Mouse (Mus musculus): Measurements from ENCODE around the gene Kif6. TPM values are rescaled to one million over a fixed set of nuclear protein-coding genes. Genes with fewer than 3 reads are reported as not detected.

Kif6 gene
- polyA plus RNA-seq, 1 experiment from 2014 or later = 2.2 TPM

- H3K36me3 ChIP-seq (ENCODE audit: insufficient read depth, low read length) = no peaks in the 10 kb centered on the region
- no peak overlapping the region for H3K4me3 ChIP-seq (ENCODE audit: low read length)
- H3K4me1 ChIP-seq (ENCODE audit: insufficient read depth, low read length) = no peaks in the 10 kb centered on the region
Observed at GRCm38 (mm10) chr17:49892390-49892789, 277.5 kb downstream of the Kif6 start.

DNA sequence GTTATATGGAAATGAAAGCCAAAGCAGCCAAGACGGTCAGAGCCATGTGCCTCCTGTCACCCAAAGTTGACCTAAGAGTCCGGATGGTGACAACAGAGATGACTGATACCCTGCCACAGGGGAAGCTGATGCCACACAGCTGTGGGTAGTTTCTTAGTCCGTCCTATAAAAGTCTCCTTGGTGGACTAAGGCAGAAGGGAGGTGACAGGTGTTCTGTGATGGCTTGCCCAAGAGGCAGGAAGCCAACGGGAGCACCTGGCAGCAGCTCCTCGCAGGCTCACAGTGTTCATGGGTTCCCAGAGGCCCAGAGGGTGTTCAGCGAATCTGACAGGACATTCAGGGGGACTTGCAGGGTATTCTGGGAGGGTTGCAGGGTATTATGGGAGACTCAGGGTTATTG lies 279.5 kb downstream of the Kif6 start:
- Histone ChIP-seq H3K4me3 (ENCODE audit: low read length) (no peak overlapping the region), H3K27me3 (ENCODE audit: insufficient read depth, low read length) (no peaks in the 10 kb centered on the region), H3K36me3 (ENCODE audit: insufficient read depth, low read length) (no peaks in the 10 kb centered on the region), H3K4me1 (ENCODE audit: insufficient read depth, low read length) (no peaks in the 10 kb centered on the region), H3K4me2 (replicated peaks; ENCODE audit: low read depth, low read length) (no peak overlapping the region), H3K27ac (ENCODE audit: low read length) (no peak overlapping the region), H3K9ac (replicated peaks; ENCODE audit: low read length) (no peak overlapping the region), H3K9me3 (ENCODE audit: low read length) (no peaks in the 10 kb centered on the region)
- WGBS = 64% methylated on average over 6 of the region's 6 CpGs
- ATAC-seq (ENCODE audit: low FRiP score, low TSS enrichment) = no peak

More at GRCm38 (mm10) chr17:49892390-49892789, 277.5 kb downstream of the Kif6 start:
- 93% methylated on average over 6 of the region's 6 CpGs for WGBS
- H3K9me3 ChIP-seq (ENCODE audit: low read length) = no peaks in the 10 kb centered on the region
- no peak overlapping the region for H3K4me2 ChIP-seq (replicated peaks; ENCODE audit: low read depth, low read length)
- no peak overlapping the region for H3K27ac ChIP-seq (ENCODE audit: low read length)
- H3K27me3 ChIP-seq (ENCODE audit: insufficient read depth, low read length) = no peaks in the 10 kb centered on the region
- no peak for ATAC-seq (ENCODE audit: low FRiP score, low TSS enrichment)
- no peak overlapping the region for H3K9ac ChIP-seq (replicated peaks; ENCODE audit: low read length)

DNA sequence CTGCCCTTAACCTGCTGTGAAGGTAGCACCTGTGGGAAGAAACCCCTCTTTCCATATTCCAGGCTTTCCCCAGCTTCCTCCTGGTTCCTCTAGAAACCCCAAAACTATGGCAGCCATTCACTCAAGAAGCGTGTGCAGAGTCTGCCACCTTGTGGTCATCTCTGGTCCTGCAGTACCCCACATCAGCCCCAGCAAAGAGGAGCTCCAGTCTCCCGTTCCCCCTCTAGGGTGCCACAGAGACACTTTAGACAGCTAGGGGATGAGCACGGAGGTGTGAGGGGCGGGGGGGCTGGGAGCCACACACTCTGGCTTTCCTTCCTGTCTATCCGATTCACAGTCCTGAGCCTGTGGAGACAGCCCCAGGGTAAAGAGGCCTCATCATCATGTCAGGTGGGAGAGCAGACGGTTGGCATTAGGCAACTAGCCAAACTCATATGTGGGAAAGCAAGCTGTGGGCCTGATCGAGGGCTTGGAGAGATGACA lies 284.0 kb downstream of the Kif6 start:
- Histone ChIP-seq H3K27me3 (ENCODE audit: insufficient read depth, low read length) (peaks cover 4% of the 10 kb centered on the region; the same call in 1 of the 2 replicates), H3K36me3 (ENCODE audit: insufficient read depth, low read length) (no peaks in the 10 kb centered on the region), H3K4me2 (replicated peaks; ENCODE audit: low read depth, low read length) (no peak overlapping the region), H3K4me1 (ENCODE audit: insufficient read depth, low read length) (peaks cover 4% of the 10 kb centered on the region; the same call in 1 of the 2 replicates), H3K9me3 (ENCODE audit: low read length) (no peaks in the 10 kb centered on the region), H3K4me3 (ENCODE audit: low read length) (no peak overlapping the region), H3K27ac (ENCODE audit: low read length) (no peak overlapping the region), H3K9ac (replicated peaks; ENCODE audit: low read length) (no peak overlapping the region)
- WGBS = 18% methylated on average over 7 of the region's 7 CpGs
- ATAC-seq (ENCODE audit: low FRiP score, low TSS enrichment) = peak; percentile 35; the same call in 1 of the 2 replicates

DNA sequence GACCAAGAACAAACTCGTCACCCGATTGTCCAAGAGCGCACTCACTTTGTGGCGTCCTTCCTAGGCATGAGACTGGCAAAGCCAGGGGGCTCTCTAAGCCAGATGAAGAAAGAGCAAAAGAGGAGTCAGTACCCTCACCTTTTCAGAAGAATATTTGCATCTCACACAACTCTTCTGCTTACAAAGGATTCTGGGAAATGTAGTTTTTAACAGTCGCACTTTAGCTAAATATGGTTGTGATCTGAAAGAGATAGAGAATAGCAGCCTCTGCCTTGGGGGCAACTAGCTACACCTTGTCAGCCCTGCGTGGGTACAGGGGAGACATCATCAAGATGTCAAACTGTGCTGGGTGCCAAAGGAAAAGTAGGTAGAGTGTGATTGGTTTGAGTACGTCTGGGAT lies 287.7 kb downstream of the Kif6 start:
- peaks cover 4% of the 10 kb centered on the region; the same call in 1 of the 2 replicates for H3K4me1 ChIP-seq (ENCODE audit: insufficient read depth, low read length)
- H3K9me3 ChIP-seq (ENCODE audit: low read length) = no peaks in the 10 kb centered on the region
- H3K36me3 ChIP-seq (ENCODE audit: insufficient read depth, low read length) = no peaks in the 10 kb centered on the region
- no peak overlapping the region for H3K9ac ChIP-seq (replicated peaks; ENCODE audit: low read length)
- no peak for ATAC-seq (ENCODE audit: low FRiP score, low TSS enrichment)
- H3K4me3 ChIP-seq (ENCODE audit: low read length) = no peak overlapping the region
- no peak overlapping the region for H3K27ac ChIP-seq (ENCODE audit: low read length)
- 89% methylated on average over 7 of the region's 7 CpGs for WGBS
- peaks cover 4% of the 10 kb centered on the region; the same call in 1 of the 2 replicates for H3K27me3 ChIP-seq (ENCODE audit: insufficient read depth, low read length)
- H3K4me2 ChIP-seq (replicated peaks; ENCODE audit: low read depth, low read length) = no peak overlapping the region

- no peak overlapping the region for H3K4me3 ChIP-seq (ENCODE audit: low read length)
- 70% methylated on average over 4 of the region's 4 CpGs for WGBS
- no peak for ATAC-seq (ENCODE audit: low FRiP score, low TSS enrichment)
- no peak overlapping the region for H3K27ac ChIP-seq (ENCODE audit: low read length)
- no peaks in the 10 kb centered on the region for H3K36me3 ChIP-seq (ENCODE audit: insufficient read depth, low read length)
- no peaks in the 10 kb centered on the region for H3K27me3 ChIP-seq (ENCODE audit: insufficient read depth, low read length)
- no peaks in the 10 kb centered on the region for H3K9me3 ChIP-seq (ENCODE audit: low read length)
- no peaks in the 10 kb centered on the region for H3K4me1 ChIP-seq (ENCODE audit: insufficient read depth, low read length)
- no peak overlapping the region for H3K9ac ChIP-seq (replicated peaks; ENCODE audit: low read length)
- no peak overlapping the region for H3K4me2 ChIP-seq (replicated peaks; ENCODE audit: low read depth, low read length)
Observed at GRCm38 (mm10) chr17:49923429-49923828, 308.5 kb downstream of the Kif6 start.

DNA sequence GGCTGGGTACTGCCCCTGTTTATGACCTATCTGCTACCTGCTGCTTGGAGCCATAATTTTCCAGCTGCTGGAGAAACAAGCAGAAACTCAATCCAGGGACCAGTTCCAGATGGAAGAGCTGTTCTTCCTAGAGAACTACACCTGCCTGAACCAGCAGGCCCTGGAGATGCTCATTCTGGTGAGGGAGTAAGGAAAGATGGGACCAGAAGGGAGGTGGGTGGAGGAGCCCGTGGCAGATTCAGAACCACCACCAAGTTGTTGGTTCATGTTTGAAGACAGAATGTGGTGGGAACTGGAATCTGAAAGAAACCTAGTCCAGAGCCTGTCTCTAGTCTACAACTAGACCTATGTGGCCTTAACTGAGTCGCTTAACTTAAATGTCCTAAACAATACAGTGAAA lies 312.7 kb downstream of the Kif6 start:
- Histone ChIP-seq H3K27ac (ENCODE audit: low read length) (no peak overlapping the region), H3K4me1 (ENCODE audit: insufficient read depth, low read length) (no peaks in the 10 kb centered on the region), H3K9me3 (ENCODE audit: low read length) (no peaks in the 10 kb centered on the region), H3K4me3 (ENCODE audit: low read length) (no peak overlapping the region), H3K27me3 (ENCODE audit: insufficient read depth, low read length) (no peaks in the 10 kb centered on the region), H3K36me3 (ENCODE audit: insufficient read depth, low read length) (no peaks in the 10 kb centered on the region), H3K9ac (replicated peaks; ENCODE audit: low read length) (no peak overlapping the region), H3K4me2 (replicated peaks; ENCODE audit: low read depth, low read length) (no peak overlapping the region)
- no peak for ATAC-seq (ENCODE audit: low FRiP score, low TSS enrichment)
- WGBS = 84% methylated on average over 2 of the region's 2 CpGs

DNA sequence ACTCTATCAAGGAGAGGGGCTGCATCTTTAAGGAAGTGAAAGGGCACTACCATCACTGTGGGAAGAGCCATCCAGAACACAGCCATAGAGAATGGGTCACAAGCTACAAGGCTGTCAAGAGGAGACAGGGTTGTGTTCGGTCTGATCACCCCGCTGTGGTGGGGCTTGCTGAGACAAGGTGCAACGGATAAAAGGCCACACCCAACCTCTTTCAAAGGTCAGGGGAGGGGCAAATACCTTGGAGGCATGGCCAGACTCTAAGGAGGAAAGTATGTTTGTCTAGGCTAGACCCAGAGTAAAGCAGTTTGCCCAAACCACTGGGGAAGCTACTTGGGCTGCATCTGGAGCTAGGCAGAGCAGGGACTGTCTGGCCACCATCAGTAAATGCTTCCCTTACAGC lies 318.9 kb downstream of the Kif6 start:
- no peak overlapping the region for H3K9ac ChIP-seq (replicated peaks; ENCODE audit: low read length)

GRCm38 (mm10) chr17:49934586-49934985 lies 319.6 kb downstream of the Kif6 start:
- Histone ChIP-seq H3K4me2 (replicated peaks; ENCODE audit: low read depth, low read length) (no peak overlapping the region), H3K27ac (ENCODE audit: low read length) (no peak overlapping the region), H3K27me3 (ENCODE audit: insufficient read depth, low read length) (no peaks in the 10 kb centered on the region), H3K9ac (replicated peaks; ENCODE audit: low read length) (no peak overlapping the region), H3K4me3 (ENCODE audit: low read length) (no peak overlapping the region), H3K4me1 (ENCODE audit: insufficient read depth, low read length) (no peaks in the 10 kb centered on the region), H3K36me3 (ENCODE audit: insufficient read depth, low read length) (no peaks in the 10 kb centered on the region), H3K9me3 (ENCODE audit: low read length) (no peaks in the 10 kb centered on the region)
- 54% methylated on average over 4 of the region's 4 CpGs for WGBS
- ATAC-seq (ENCODE audit: low FRiP score, low TSS enrichment) = no peak

More for the DNA sequence above, 318.9 kb downstream of the Kif6 start:
- H3K9me3 ChIP-seq (ENCODE audit: low read length) = no peaks in the 10 kb centered on the region
- no peaks in the 10 kb centered on the region for H3K27me3 ChIP-seq (ENCODE audit: insufficient read depth, low read length)
- 65% methylated on average over 3 of the region's 3 CpGs for WGBS
- no peak overlapping the region for H3K27ac ChIP-seq (ENCODE audit: low read length)
- no peak overlapping the region for H3K4me2 ChIP-seq (replicated peaks; ENCODE audit: low read depth, low read length)
- ATAC-seq (ENCODE audit: low FRiP score, low TSS enrichment) = no peak
- no peak overlapping the region for H3K4me3 ChIP-seq (ENCODE audit: low read length)
- no peaks in the 10 kb centered on the region for H3K4me1 ChIP-seq (ENCODE audit: insufficient read depth, low read length)
- H3K36me3 ChIP-seq (ENCODE audit: insufficient read depth, low read length) = no peaks in the 10 kb centered on the region

DNA sequence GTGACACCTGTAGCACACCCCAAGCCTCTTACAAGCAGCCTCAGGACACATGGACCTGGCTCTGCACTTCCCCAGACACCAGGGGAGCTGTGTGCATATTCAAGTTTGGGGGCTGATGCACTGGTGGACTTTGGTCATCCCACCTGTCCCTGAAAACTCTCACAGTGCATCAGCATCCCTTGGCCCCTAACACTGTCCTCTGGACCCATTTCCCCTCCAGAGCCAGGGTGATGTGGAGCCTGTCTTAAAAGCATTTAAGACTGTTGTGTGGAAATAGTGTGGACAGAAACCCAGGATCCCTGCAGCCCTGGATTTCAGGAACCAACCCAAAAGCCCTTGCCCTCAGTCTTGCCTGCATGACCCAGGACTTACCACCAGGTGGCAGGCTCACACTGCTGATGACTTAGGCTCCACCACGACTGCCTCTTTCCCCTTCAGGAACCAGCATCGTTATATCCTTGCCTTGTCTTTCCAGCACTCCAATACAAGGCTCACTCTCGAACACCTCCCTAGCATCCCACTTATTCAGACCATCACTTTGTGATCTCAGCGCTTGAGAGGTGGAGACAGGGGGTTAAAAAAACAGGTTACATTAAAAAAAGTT lies 320.8 kb downstream of the Kif6 start:
- Histone ChIP-seq H3K9me3 (ENCODE audit: low read length) (no peaks in the 10 kb centered on the region), H3K4me1 (ENCODE audit: insufficient read depth, low read length) (no peaks in the 10 kb centered on the region), H3K36me3 (ENCODE audit: insufficient read depth, low read length) (no peaks in the 10 kb centered on the region), H3K9ac (replicated peaks; ENCODE audit: low read length) (no peak overlapping the region), H3K4me2 (replicated peaks; ENCODE audit: low read depth, low read length) (no peak overlapping the region), H3K27me3 (ENCODE audit: insufficient read depth, low read length) (no peaks in the 10 kb centered on the region), H3K4me3 (ENCODE audit: low read length) (no peak overlapping the region), H3K27ac (ENCODE audit: low read length) (no peak overlapping the region)
- peak; percentile 64; the same call in 1 of the 2 replicates for ATAC-seq (ENCODE audit: low FRiP score, low TSS enrichment)
- WGBS = 3% methylated on average over 4 of the region's 4 CpGs

DNA sequence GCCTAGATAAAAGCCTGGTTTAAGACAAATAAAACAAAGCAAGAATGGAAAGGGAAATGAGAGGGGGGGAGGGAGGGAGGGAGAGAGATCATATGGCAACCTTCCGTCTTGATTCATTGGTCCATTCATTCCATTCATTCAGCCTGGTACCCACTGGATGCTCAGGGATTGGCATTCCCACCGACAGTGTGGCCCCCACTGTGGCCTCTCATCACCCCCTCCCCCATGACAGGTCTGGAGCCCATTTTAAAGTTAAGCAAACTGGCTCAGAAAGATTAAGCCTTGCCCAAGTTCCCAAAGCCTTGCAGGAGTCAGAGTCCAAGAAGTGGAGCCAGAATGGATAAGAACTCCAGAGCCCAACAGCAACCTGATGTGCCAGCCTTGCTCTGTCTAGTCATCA lies 321.3 kb downstream of the Kif6 start:
- Histone ChIP-seq H3K36me3 (ENCODE audit: insufficient read depth, low read length) (no peaks in the 10 kb centered on the region), H3K27me3 (ENCODE audit: insufficient read depth, low read length) (no peaks in the 10 kb centered on the region), H3K4me2 (replicated peaks; ENCODE audit: low read depth, low read length) (no peak overlapping the region), H3K4me3 (ENCODE audit: low read length) (no peak overlapping the region), H3K4me1 (ENCODE audit: insufficient read depth, low read length) (no peaks in the 10 kb centered on the region), H3K27ac (ENCODE audit: low read length) (no peak overlapping the region), H3K9ac (replicated peaks; ENCODE audit: low read length) (no peak overlapping the region), H3K9me3 (ENCODE audit: low read length) (no peaks in the 10 kb centered on the region)
- no peak for ATAC-seq (ENCODE audit: low FRiP score, low TSS enrichment)
- WGBS = 9% methylated on average over 2 of the region's 2 CpGs

Measured in kidney, embryonic 16.5 days (tissue).